Mouse (Mus musculus) liver, embryonic 12.5 days (tissue): ENCODE results near the gene Slc13a5. TPM values are rescaled to one million over a fixed set of nuclear protein-coding genes. Genes with fewer than 3 reads are reported as not detected.

Experiments
- ATAC-seq: fragments of 200-750 bp; cut with Nextera tagmentation; 2 replicates; pipeline ENCODE4 v1.8.0; 2017; ENCODE audit warnings: moderate number of reproducible peaks, mild to moderate bottlenecking, moderate library complexity
- H3K27ac ChIP-seq: fragments of 300-500 bp; sonication (generic); 2 replicates; pipeline ENCODE4 v1.5.1; 2016; ENCODE audit warnings: mild to moderate bottlenecking
- H3K27me3 ChIP-seq: fragments of 300-500 bp; sonication (generic); replicated peaks from 2 replicates; pipeline ENCODE4 v1.6.1; 2016; ENCODE audit warnings: mild to moderate bottlenecking, moderate library complexity
- H3K36me3 ChIP-seq: fragments of 300-500 bp; sonication (generic); 2 replicates; pipeline ENCODE4 v1.6.1; 2016; ENCODE audit warnings: mild to moderate bottlenecking, moderate library complexity
- H3K4me1 ChIP-seq: fragments of 300-500 bp; sonication (generic); 2 replicates; pipeline ENCODE4 v1.6.1; 2016
- H3K4me2 ChIP-seq: fragments of 300-500 bp; sonication (generic); 2 replicates; pipeline ENCODE4 v1.6.1; 2016; ENCODE audit warnings: mild to moderate bottlenecking, moderate library complexity
- H3K4me3 ChIP-seq: fragments of 300-500 bp; sonication (generic); 2 replicates; pipeline ENCODE4 v1.5.1; 2016; ENCODE audit warnings: mild to moderate bottlenecking, moderate library complexity
- H3K9ac ChIP-seq: fragments of 300-500 bp; sonication (generic); 2 replicates; pipeline ENCODE4 v1.6.1; 2016; ENCODE audit warnings: mild to moderate bottlenecking, moderate library complexity
- H3K9me3 ChIP-seq: fragments of 300-500 bp; sonication (generic); replicated peaks from 2 replicates; pipeline ENCODE4 v1.6.1; 2016; ENCODE audit warnings: mild to moderate bottlenecking, moderate library complexity
- WGBS: fragments of 180-500 bp; shearing (Covaris S2); methylation state at CpG from one replicate; pipeline ENCODE4 v1.1.7; 2016; ENCODE audit not compliant: insufficient replicate concordance; 5-methylcytosine and 5-hydroxymethylcytosine counted together
- polyA plus RNA-seq: library from polyadenylated mRNA; unstranded; fragments of >200 nt; fragmentation: Nextera tagmentation; extraction: Ambion mirVana; gene quantifications from 2 replicates; pipeline ENCODE4 v1.2.1, GENCODE M21; 2016

Gene Slc13a5
- not detected in 2 replicates for polyA plus RNA-seq

- 6% methylated on average over 36 of the region's 36 CpGs for WGBS
- Histone ChIP-seq H3K4me2 (peak within 1 kb of the TSS; percentile 63), H3K27me3 (peaks cover 71% of the 10 kb centered on the region), H3K36me3 (no peaks in the 10 kb centered on the region), H3K9ac (0 out of 2 replicates have a peak within 1 kb of the TSS, but pooled peaks have one; percentile 4), H3K27ac (no peak within 1 kb of the TSS), H3K4me1 (peaks cover 10% of the 10 kb centered on the region; the same call in 1 of the 2 replicates), H3K4me3 (peak within 1 kb of the TSS; percentile 35), H3K9me3 (no peaks in the 10 kb centered on the region)
- no peak for ATAC-seq
These were observed at the start of gene Slc13a5 for GRCm38 (mm10) chr11:72266960-72267560. Slc13a5 (minus strand) TSS chr11:72267222.

DNA sequence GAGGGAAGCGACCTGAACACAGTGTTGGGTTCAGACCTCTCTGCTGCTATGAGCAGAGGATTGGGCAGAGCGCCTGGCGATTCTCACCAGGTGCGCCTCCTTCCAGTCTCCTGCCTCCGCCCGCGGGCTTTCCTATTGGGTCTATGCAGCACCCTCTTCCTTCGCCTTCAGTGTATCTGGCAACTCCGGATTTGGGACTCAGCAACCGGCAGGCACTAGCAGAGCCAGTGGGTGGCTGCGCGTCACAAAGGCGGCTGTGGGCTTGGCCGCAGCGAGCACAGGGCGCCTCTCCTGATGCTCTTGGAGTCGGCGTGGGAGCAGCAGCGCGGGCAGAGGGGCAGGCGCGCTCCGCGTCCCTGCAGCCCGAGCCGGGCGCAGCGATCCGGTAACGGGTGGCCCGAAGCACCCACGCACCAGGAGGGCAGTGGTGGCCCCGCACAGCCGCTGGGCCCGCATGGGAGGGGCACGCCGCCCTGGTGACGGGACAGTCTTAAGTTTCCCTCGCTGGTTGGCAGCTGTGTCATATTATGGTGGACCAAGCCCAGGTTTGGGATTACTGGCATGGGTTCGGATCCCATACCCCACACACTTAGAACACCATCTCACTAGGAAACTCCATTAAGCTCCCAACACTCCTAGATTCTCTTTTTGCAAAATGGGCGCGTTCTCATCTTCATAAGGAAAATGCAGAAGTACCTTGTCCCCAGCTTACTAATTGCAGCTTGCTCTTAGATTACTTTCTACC lies 47.3 kb upstream of the Slc13a5 start, which contains the start of gene Fbxo39:
Gene Fbxo39, plus strand, starts transcription at position 294 of the 745 bp plus-strand sequence.
- Histone ChIP-seq H3K4me1 (no peaks in the 10 kb centered on the region), H3K9me3 (no peaks in the 10 kb centered on the region), H3K27ac (no peak within 1 kb of the TSS), H3K4me2 (peak within 1 kb of the TSS; percentile 26), H3K4me3 (no peak within 1 kb of the TSS), H3K36me3 (no peaks in the 10 kb centered on the region), H3K9ac (no peak within 1 kb of the TSS), H3K27me3 (peaks cover 58% of the 10 kb centered on the region)
- WGBS = 10% methylated on average over 42 of the region's 42 CpGs
- no peak for ATAC-seq

DNA sequence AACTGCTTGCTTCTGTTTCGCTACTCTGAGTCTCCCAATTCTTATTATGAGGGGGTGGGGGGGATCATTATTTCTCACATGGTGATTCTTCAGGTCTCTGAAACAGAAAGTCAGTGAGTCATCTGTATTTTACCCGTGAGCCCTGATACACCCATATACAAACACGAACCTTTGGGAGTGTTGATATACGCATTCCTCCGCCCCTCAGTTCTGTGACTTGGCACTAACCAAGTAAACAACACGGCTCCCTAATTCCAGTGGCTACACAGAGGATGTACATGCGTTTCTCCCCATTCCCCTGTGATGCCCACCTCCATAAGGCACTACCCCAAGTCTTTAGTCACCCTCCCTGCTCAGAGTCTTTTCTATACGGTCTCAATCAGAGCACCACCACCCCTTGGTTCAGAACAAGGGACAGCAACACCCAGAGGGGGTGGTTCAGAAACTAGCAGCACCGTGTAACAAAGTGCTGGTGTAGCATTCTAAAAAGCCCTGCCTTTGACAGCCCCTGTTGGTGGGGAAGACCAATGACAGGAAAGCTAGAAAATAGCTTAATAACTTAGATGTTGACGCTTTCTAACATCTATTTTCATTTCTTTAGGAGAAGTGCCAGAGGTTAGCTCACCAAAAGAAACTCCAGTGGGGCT lies 44.5 kb upstream of the Slc13a5 start:
- H3K4me2 ChIP-seq = no peak overlapping the region
- no peak overlapping the region for H3K9ac ChIP-seq
- no peak for ATAC-seq
- WGBS = 61% methylated on average over 10 of the region's 10 CpGs
- no peaks in the 10 kb centered on the region for H3K36me3 ChIP-seq
- no peaks in the 10 kb centered on the region for H3K9me3 ChIP-seq
- no peak overlapping the region for H3K4me3 ChIP-seq
- H3K27me3 ChIP-seq = peaks cover 41% of the 10 kb centered on the region
- no peaks in the 10 kb centered on the region for H3K4me1 ChIP-seq
- H3K27ac ChIP-seq = no peak overlapping the region

DNA sequence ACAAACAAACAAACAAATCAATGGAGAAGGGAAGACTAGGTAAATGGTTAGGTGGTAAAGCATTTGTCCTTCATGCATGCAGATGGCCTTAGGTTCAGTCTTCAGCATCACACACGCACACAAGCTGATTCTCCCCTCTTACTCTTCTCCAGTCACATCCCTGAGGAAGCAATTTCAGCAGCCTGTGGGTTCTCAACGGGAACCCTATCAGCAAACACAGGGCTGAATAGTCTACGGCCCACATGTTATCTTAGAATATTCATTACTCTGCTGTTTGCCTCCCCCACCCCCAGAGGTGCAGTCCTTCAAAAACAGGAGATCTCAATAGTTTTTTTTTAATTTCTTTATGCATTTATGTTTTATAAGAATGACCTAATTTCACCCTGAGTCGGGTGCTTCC lies 43.5 kb upstream of the Slc13a5 start:
- Histone ChIP-seq H3K4me2 (no peak overlapping the region), H3K9me3 (no peaks in the 10 kb centered on the region), H3K27ac (no peak overlapping the region), H3K4me1 (no peaks in the 10 kb centered on the region), H3K9ac (no peak overlapping the region), H3K27me3 (peaks cover 34% of the 10 kb centered on the region), H3K4me3 (no peak overlapping the region), H3K36me3 (no peaks in the 10 kb centered on the region)
- WGBS = 48% methylated on average over 4 of the region's 4 CpGs
- ATAC-seq = no peak

- H3K27me3 ChIP-seq = peaks cover 29% of the 10 kb centered on the region
- no peak overlapping the region for H3K4me3 ChIP-seq
- H3K4me1 ChIP-seq = no peaks in the 10 kb centered on the region
- WGBS = 36% methylated on average over 2 of the region's 2 CpGs
- no peak overlapping the region for H3K27ac ChIP-seq
- no peak overlapping the region for H3K4me2 ChIP-seq
- H3K9ac ChIP-seq = no peak overlapping the region
- ATAC-seq = no peak
- no peaks in the 10 kb centered on the region for H3K9me3 ChIP-seq
- H3K36me3 ChIP-seq = no peaks in the 10 kb centered on the region
These were observed 42.0 kb upstream of the Slc13a5 start for GRCm38 (mm10) chr11:72308982-72309381.

DNA sequence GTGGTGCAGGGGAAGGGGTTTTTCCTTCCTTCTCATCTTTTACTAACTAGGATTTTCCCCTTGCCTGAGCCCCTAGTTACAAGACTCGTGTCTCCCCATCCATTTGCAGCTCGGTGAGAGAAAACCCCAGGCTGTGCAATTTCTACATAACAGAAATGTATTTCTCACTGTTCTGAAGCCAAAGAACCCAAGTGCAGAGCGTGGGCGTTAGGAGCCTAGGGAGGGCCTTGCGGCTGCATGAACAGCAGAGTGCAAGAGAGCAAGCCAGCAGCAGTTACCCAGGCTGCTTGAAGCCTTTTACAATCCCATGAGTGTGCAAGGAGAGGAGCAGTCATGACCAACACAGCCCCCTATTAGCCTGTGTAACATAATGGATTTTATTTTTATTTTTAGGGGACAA lies 40.4 kb upstream of the Slc13a5 start:
- no peak overlapping the region for H3K9ac ChIP-seq
- no peak overlapping the region for H3K27ac ChIP-seq
- no peak for ATAC-seq
- H3K9me3 ChIP-seq = no peaks in the 10 kb centered on the region
- no peak overlapping the region for H3K4me3 ChIP-seq
- H3K4me1 ChIP-seq = no peaks in the 10 kb centered on the region
- no peaks in the 10 kb centered on the region for H3K36me3 ChIP-seq
- WGBS = 66% methylated on average over 5 of the region's 5 CpGs
- H3K4me2 ChIP-seq = no peak overlapping the region
- peaks cover 13% of the 10 kb centered on the region for H3K27me3 ChIP-seq

DNA sequence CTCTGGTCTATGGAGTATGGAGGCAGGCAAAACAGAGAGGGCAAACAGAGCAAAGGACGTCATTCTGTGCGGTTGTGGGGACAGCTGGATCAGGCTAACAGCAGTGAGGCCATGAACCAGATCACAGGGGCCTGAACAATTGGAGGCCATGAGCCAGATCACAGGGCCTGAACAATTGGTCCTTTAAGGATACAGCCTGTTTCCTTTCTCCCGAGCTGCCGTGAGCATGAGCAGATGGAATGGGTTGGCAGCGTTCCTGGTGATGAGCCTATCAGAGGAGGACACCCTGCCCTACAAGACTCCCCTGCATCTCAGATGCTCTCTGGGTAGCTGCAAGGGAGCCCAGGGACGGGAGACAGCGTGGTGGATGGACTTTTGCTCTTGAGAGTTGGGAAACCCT lies 35.2 kb upstream of the Slc13a5 start:
- H3K27me3 ChIP-seq = peaks cover 10% of the 10 kb centered on the region; the same call in 1 of the 2 replicates
- 0 out of 2 replicates have a peak, but pooled peaks cover 10% of the 10 kb centered on the region for H3K4me1 ChIP-seq
- H3K27ac ChIP-seq = no peak overlapping the region
- H3K4me3 ChIP-seq = peak overlapping the region; percentile 24; the same call in 1 of the 2 replicates
- no peaks in the 10 kb centered on the region for H3K9me3 ChIP-seq
- WGBS = 80% methylated on average over 7 of the region's 7 CpGs
- H3K4me2 ChIP-seq = peak overlapping the region; percentile 37
- H3K9ac ChIP-seq = no peak overlapping the region
- no peaks in the 10 kb centered on the region for H3K36me3 ChIP-seq
- no peak for ATAC-seq

GRCm38 (mm10) chr11:72301334-72301733 lies 34.3 kb upstream of the Slc13a5 start, which contains the start of gene Xaf1:
Xaf1 (plus strand) TSS chr11:72301629.
- H3K36me3 ChIP-seq = no peaks in the 10 kb centered on the region
- WGBS = 14% methylated on average over 6 of the region's 6 CpGs
- peak; percentile 49 for ATAC-seq
- no peak within 1 kb of the TSS for H3K9ac ChIP-seq
- H3K4me3 ChIP-seq = peak within 1 kb of the TSS; percentile 24; the same call in 1 of the 2 replicates
- H3K27ac ChIP-seq = no peak within 1 kb of the TSS
- H3K27me3 ChIP-seq = peaks cover 10% of the 10 kb centered on the region; the same call in 1 of the 2 replicates
- 0 out of 2 replicates have a peak, but pooled peaks cover 10% of the 10 kb centered on the region for H3K4me1 ChIP-seq
- H3K4me2 ChIP-seq = peak within 1 kb of the TSS; percentile 37
- no peaks in the 10 kb centered on the region for H3K9me3 ChIP-seq

DNA sequence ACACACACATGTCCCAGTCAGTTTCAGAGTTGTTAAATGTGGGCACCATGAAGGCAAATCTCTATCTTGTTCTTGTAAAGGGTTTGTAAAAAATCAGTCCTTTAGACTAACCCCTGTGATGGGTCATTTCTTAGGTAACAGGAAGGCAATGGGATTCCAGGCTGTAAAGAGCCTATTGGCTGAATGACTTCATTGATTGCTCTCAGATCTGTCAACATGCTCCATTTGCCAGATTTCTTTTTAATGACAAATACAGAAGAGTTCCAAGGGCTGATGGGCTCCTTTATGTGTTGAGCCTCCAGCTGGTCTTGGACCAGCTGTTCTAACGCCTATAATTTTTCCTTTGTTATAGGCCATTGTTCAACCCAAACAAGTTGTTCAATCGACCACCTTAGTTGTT lies 26.1 kb upstream of the Slc13a5 start:
- no peak overlapping the region for H3K4me2 ChIP-seq
- no peak for ATAC-seq
- H3K27me3 ChIP-seq = no peaks in the 10 kb centered on the region
- no peaks in the 10 kb centered on the region for H3K4me1 ChIP-seq
- no peak overlapping the region for H3K4me3 ChIP-seq
- no peak overlapping the region for H3K27ac ChIP-seq
- no peaks in the 10 kb centered on the region for H3K9me3 ChIP-seq
- no peak overlapping the region for H3K9ac ChIP-seq
- H3K36me3 ChIP-seq = no peaks in the 10 kb centered on the region
- WGBS = 50% methylated on average over 2 of the region's 2 CpGs

- Histone ChIP-seq H3K4me3 (no peak overlapping the region), H3K27me3 (no peaks in the 10 kb centered on the region), H3K9me3 (no peaks in the 10 kb centered on the region), H3K4me1 (no peaks in the 10 kb centered on the region), H3K9ac (no peak overlapping the region), H3K36me3 (no peaks in the 10 kb centered on the region), H3K27ac (no peak overlapping the region), H3K4me2 (no peak overlapping the region)
- no peak for ATAC-seq
- 74% methylated on average over 3 of the region's 3 CpGs for WGBS
These were observed 20.5 kb upstream of the Slc13a5 start for GRCm38 (mm10) chr11:72287543-72287942.

- H3K9me3 ChIP-seq = no peaks in the 10 kb centered on the region
These were observed 20.1 kb upstream of the Slc13a5 start for GRCm38 (mm10) chr11:72287126-72287525.

GRCm38 (mm10) chr11:72286651-72287050 lies 19.6 kb upstream of the Slc13a5 start:
- no peak for ATAC-seq

More at GRCm38 (mm10) chr11:72287126-72287525, 20.1 kb upstream of the Slc13a5 start:
- no peaks in the 10 kb centered on the region for H3K27me3 ChIP-seq
- no peak overlapping the region for H3K27ac ChIP-seq
- no peak overlapping the region for H3K4me2 ChIP-seq
- ATAC-seq = no peak
- H3K4me1 ChIP-seq = no peaks in the 10 kb centered on the region
- 66% methylated on average over 2 of the region's 2 CpGs for WGBS
- H3K9ac ChIP-seq = no peak overlapping the region
- H3K36me3 ChIP-seq = no peaks in the 10 kb centered on the region
- no peak overlapping the region for H3K4me3 ChIP-seq

More at GRCm38 (mm10) chr11:72286651-72287050, 19.6 kb upstream of the Slc13a5 start:
- Histone ChIP-seq H3K4me1 (no peaks in the 10 kb centered on the region), H3K27ac (no peak overlapping the region), H3K4me3 (no peak overlapping the region), H3K36me3 (no peaks in the 10 kb centered on the region), H3K9me3 (no peaks in the 10 kb centered on the region), H3K4me2 (no peak overlapping the region), H3K27me3 (no peaks in the 10 kb centered on the region), H3K9ac (no peak overlapping the region)
- 62% methylated on average over 3 of the region's 3 CpGs for WGBS
